In genomic region chr3:145408045-145408444, GRCm38 (mm10) we compare ENCODE assay signal across 8 mouse cellular contexts.
DNase-seq lines count a peak whose midpoint lies in the region; ATAC-seq and TF ChIP-seq lines count a peak whose summit lies in the region.
"Had no signal": no experiment of that assay in that cellular context is flagged by ENCODE, and none has a peak within 500 bp of the region (broad histone marks: within the 10 kb centered on the region; RNA-seq: fewer than 3 reads in every experiment).

No protein-coding gene starts in this region.

- TF ChIP-seq POLR2A in MEL (IDR thresholded peaks at IDR 0.05; ENCODE audit: control insufficient read depth in 1 of 2, insufficient read depth in 1 of 2, low read depth in 1 of 2, low read length in 2 of 2, poor library complexity in 1 of 2), result no peak

- peak; percentile 63 to 76 (median 75) for TF ChIP-seq CTCF in MEL (IDR thresholded peaks at IDR 0.05 in 2 of 3, conservative IDR thresholded peaks at IDR 0.05 in 1 of 3; ENCODE audit: control insufficient read depth in 1 of 3, insufficient read depth in 1 of 3, low read depth in 2 of 3, low read length in 3 of 3, poor library complexity in 1 of 3, severe bottlenecking in 1 of 3)

- H3K4me3 ChIP-seq in MEL (ENCODE audit: control insufficient read depth in 1 of 2, insufficient read depth in 1 of 2, low read depth in 2 of 2, low read length in 2 of 2), result no peak overlapping the region
- H3K4me3 ChIP-seq in intestine, embryonic 15.5 days (replicated peaks), result no peak overlapping the region
- H3K4me3 ChIP-seq: liver, embryonic 13.5 days had no signal

- no peak overlapping the region for H3K4me2 ChIP-seq in intestine, embryonic 15.5 days (replicated peaks)
- H3K4me2 ChIP-seq: liver, embryonic 13.5 days had no signal

- no peak for TF ChIP-seq EP300 in MEL (IDR thresholded peaks at IDR 0.05; ENCODE audit: low read depth in 1 of 2, low read length in 2 of 2)

- 63% methylated on average over 3 of the region's 3 CpGs for WGBS in intestine, embryonic 15.5 days

- no peaks in the 10 kb centered on the region for H3K4me1 ChIP-seq in MEL (ENCODE audit: control insufficient read depth in 1 of 2, insufficient read depth in 2 of 2, low read length in 2 of 2)
- H3K4me1 ChIP-seq in intestine, embryonic 15.5 days (replicated peaks), result no peaks in the 10 kb centered on the region
- H3K4me1 ChIP-seq: liver, embryonic 13.5 days had no signal

- ATAC-seq in megakaryocyte-erythroid progenitor cell, adult 5-6 weeks (replicated peaks; ENCODE audit: low FRiP score, low TSS enrichment, poor library complexity, severe bottlenecking), result peak; percentile 71; the same call in 1 of the 2 replicates
- no peak for ATAC-seq in intestine, embryonic 15.5 days

- H3K9ac ChIP-seq in MEL (ENCODE audit: control insufficient read depth, low read depth, low read length, poor library complexity, severe bottlenecking), result no peak overlapping the region
- H3K9ac ChIP-seq in intestine, embryonic 15.5 days, result no peak overlapping the region
- H3K9ac ChIP-seq: liver, embryonic 13.5 days had no signal

- no peaks in the 10 kb centered on the region for H3K36me3 ChIP-seq in MEL (ENCODE audit: control insufficient read depth in 1 of 2, insufficient read depth in 2 of 2, low read length in 2 of 2)
- no peaks in the 10 kb centered on the region for H3K36me3 ChIP-seq in intestine, embryonic 15.5 days
- H3K36me3 ChIP-seq: liver, embryonic 13.5 days had no signal

- no peak overlapping the region for H3K27ac ChIP-seq in MEL (ENCODE audit: control insufficient read depth, low read depth, low read length)
- H3K27ac ChIP-seq in intestine, embryonic 15.5 days, result no peak overlapping the region
- H3K27ac ChIP-seq: liver, embryonic 13.5 days had no signal

- peaks cover 0 to 2% of the 10 kb centered on the region in 2 experiments; a peak in 1 of 4 replicates for H3K27me3 ChIP-seq in MEL (ENCODE audit: control insufficient read depth in 1 of 2, insufficient read depth in 2 of 2, low read length in 2 of 2)
- H3K27me3 ChIP-seq in intestine, embryonic 15.5 days (replicated peaks), result no peaks in the 10 kb centered on the region
- H3K27me3 ChIP-seq: liver, embryonic 13.5 days had no signal

- H3K79me2 ChIP-seq in MEL (ENCODE audit: control insufficient read depth, insufficient read depth, low read length, poor library complexity), result no peaks in the 10 kb centered on the region

- peak; percentile 39 for DNase-seq in kidney, adult 9 months
- no peak for DNase-seq in kidney, adult 11 months
- DNase-seq in MEL (ENCODE audit: low read depth, low spot score), result peak; percentile 64
- DNase-seq in c-Kit-positive CD71-negative TER-119-negative erythroid progenitor cells, embryonic 14.5 days (ENCODE audit: low read depth), result peak; percentile 8
- DNase-seq in Muller cell, postnatal 12 days (ENCODE audit: inconsistent ontology term), result no peak
- DNase-seq: liver, embryonic 13.5 days had no signal

- H3K9me3 ChIP-seq in MEL (replicated peaks; ENCODE audit: insufficient read depth, low read length), result no peaks in the 10 kb centered on the region
- no peaks in the 10 kb centered on the region for H3K9me3 ChIP-seq in intestine, embryonic 15.5 days
- H3K9me3 ChIP-seq: liver, embryonic 13.5 days had no signal

- TF ChIP-seq RAD21 in MEL (IDR thresholded peaks at IDR 0.05; ENCODE audit: low read depth, low read length), result peak; percentile 83

TF ChIP-seq in MEL, 35 proteins besides CTCF, POLR2A, EP300 and RAD21:
- TF ChIP-seq SIN3A (IDR thresholded peaks at IDR 0.05; ENCODE audit: low read length) (no peak), ZNF384 (IDR thresholded peaks at IDR 0.05; ENCODE audit: low read depth, low read length) (no peak), BHLHE40 (IDR thresholded peaks at IDR 0.05; ENCODE audit: borderline replicate concordance, low read depth, low read length) (no peak), ZC3H11A (IDR thresholded peaks at IDR 0.05; ENCODE audit: low read depth, low read length) (peak; percentile 64), CHD2 (IDR thresholded peaks at IDR 0.05; ENCODE audit: low read length) (no peak), SMC3 (IDR thresholded peaks at IDR 0.05; ENCODE audit: low read depth, low read length) (peak; percentile 70)

Comparison
In these comparisons a context has a peak if more than half of its experiments do, and no peak if none do; other contexts are left out.
1. DNase-seq: peak in kidney, adult 9 months (single experiment), MEL (single experiment) and c-Kit-positive CD71-negative TER-119-negative erythroid progenitor cells, embryonic 14.5 days (single experiment); none in kidney, adult 11 months (single experiment) and Muller cell, postnatal 12 days (single experiment).